Mouse (Mus musculus) bone marrow, adult 2 months (tissue): Measurements from ENCODE around the gene Asap3.

Experiments
- CTCF ChIP-seq: fragments of 200-500 bp; IDR thresholded peaks from 2 replicates; pipeline ENCODE4 v1.5.1; 2011; ENCODE audit warnings: low read length, control low read depth; ENCODE audit not compliant: control insufficient read depth, insufficient read depth
- POLR2A ChIP-seq: fragments of 200-500 bp; IDR thresholded peaks from 2 replicates; pipeline ENCODE4 v1.6.1; 2011; ENCODE audit warnings: low read depth, mild to moderate bottlenecking, control low read depth, low read length, borderline replicate concordance; ENCODE audit not compliant: control insufficient read depth

- no peak for TF ChIP-seq CTCF
- no peak for TF ChIP-seq POLR2A
Observed at GRCm38 (mm10) chr4:136249332-136249647, 43.1 kb downstream of the Asap3 start.
